Mouse (Mus musculus) left cerebral cortex, adult 2 months (tissue): ENCODE data around the gene Ebpl. TPM values are rescaled to one million over a fixed set of nuclear protein-coding genes. Genes with fewer than 3 reads are reported as not detected.

Source experiments
- DNase-seq, 2 experiments: peaks; one replicate each; pipeline ENCODE4 v3.0.0; 2021 to 2022; ENCODE audit warnings: low spot score in 2 of 2, mixed read lengths in 1 of 2; ENCODE audit errors: extremely low spot score in 1 of 2
- H3K27ac ChIP-seq: fragments of 200-600 bp; 2 replicates; pipeline ENCODE4 v1.8.1; 2022
- H3K4me3 ChIP-seq: fragments of 200-600 bp; 2 replicates; pipeline ENCODE4 v1.8.1; 2022
- CTCF ChIP-seq: fragments of 200-600 bp; IDR thresholded peaks from 2 replicates; pipeline ENCODE4 v1.8.1; 2022; ENCODE audit warnings: antibody characterized with exemption, mild to moderate bottlenecking, moderate library complexity
- intact Hi-C: fragments of 180-260 bp; cut with DNase I; formaldehyde crosslinking; loops from one replicate; pipeline ENCODE4 v1.15.1; 2025
- total RNA-seq, 2 experiments: library from RNA; stranded (reverse); gene quantifications; 2 replicates each; pipeline ENCODE4 v1.2.3; 2021

Gene Ebpl
- total RNA-seq, 2 experiments from 2014 or later = 3.9 to 4.3 TPM

DNA sequence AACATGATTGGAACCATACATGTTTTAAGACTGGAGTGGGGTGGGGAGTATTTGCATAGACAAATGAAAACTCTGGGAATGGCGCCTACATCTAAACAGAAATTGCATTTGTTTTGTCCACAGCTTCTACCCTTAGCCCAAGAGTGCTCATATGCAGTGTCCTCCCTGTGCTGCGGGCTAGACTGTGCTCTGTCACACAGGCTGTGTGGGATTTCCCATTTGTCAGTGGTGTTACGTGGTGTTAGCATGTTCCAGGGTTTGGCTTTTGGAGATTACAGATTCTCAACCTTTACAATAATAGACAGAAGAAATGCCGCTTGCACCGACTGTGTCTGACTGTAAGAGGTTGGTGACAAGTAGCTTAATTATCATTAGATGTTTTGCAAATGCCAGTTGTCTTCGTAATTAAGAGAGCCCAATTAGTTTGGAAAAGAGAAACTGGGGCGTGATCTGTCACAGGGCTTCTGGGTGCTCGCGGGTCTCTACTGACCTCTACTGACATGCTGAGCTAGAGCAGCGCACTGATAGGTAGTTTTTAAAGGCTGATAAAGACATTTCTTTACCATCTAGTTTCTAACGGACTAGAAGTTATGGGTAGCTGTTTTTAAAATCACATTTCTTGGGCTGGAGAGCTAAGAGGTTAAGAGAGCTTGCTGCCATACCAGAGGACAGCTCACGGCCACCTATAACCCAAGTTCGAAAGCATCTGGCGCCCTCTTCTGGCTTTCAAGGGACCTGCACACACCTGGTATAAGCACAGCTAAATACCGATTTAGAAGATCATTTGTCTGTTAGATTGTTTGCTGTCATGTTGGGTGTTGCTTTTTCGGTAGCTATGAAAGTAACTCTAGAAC, 66.1 kb downstream of the Ebpl start:
- intact Hi-C loops = loop anchor here (1.0 to 5.0 kb wide), 3 partner anchors 52 to 495 kb away; partner anchors contain the start of gene Sacs

GRCm38 (mm10) chr14:61290664-61291063, 69.6 kb downstream of the Ebpl start:
- intact Hi-C loops = loop anchor here (5.0 kb wide), 1 partner anchor 153 kb away; the partner anchor contains the start of gene Sacs

More for the DNA sequence above, 66.1 kb downstream of the Ebpl start:
- Histone ChIP-seq H3K27ac (no peak overlapping the region), H3K4me3 (no peak overlapping the region)
- DNase-seq = peak; percentile 38 to 48
- TF ChIP-seq CTCF = peak; percentile 51; the same call in 1 of the 2 replicates

DNA sequence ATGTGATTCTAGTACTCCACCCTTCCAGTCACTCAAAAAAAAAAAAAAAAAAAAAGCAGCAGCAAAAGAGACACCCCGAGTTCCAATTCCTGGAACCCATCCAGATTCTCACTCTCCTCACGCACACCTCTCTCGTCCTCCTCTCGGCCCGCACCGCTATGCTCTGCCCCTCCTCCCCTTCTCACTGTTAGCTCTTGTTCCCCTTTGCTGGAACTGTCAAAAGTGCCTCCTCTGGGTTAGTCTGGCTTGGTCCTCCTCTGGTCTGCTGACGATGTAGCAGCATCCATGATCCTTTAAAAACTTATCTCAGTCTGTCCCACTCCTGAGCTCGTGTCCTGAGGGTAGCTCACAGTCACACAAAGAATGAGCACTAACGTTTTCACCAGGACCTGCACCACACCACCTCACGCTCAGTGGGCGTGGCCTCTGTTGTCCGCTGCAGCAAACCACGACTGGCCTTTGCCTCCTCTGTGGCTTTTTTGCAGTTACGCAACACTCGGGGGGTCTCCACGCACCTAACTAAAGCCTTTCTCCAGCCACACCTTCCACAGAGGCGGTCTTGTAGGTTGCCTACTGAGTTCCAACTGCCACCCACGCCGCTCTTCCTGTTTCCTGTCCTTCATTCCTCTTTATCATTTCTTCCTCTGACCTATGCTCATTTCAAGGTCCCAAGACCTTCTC, 71.5 kb downstream of the Ebpl start:
- Histone ChIP-seq H3K27ac (no peak overlapping the region), H3K4me3 (no peak overlapping the region)
- intact Hi-C loops = no loop called here
- TF ChIP-seq CTCF = no peak
- DNase-seq = no peak

More at GRCm38 (mm10) chr14:61290664-61291063, 69.6 kb downstream of the Ebpl start:
- H3K4me3 ChIP-seq = no peak overlapping the region
- no peak for TF ChIP-seq CTCF
- no peak for DNase-seq
- H3K27ac ChIP-seq = no peak overlapping the region

Other genes with a start within 250 kb of the Ebpl start
- gene Sacs, start 222.0 kb downstream of the Ebpl start, total RNA-seq = 10 to 100 TPM; 63.0 to 63.8 TPM
- gene Sgcg, start 101.9 kb downstream of the Ebpl start, total RNA-seq = under 1 TPM in 1 of 2 experiments, not detected in 1; 0.14 TPM
- under 1 TPM; 0.56 to 0.77 TPM for gene Arl11, start 50.7 kb downstream of the Ebpl start, total RNA-seq
- gene Kpna3, start 79.4 kb upstream of the Ebpl start, total RNA-seq = 10 to 100 TPM; 66.1 to 72.7 TPM
- 10 to 100 TPM; 44.3 to 45.3 TPM for gene Spryd7, start 196.4 kb upstream of the Ebpl start, total RNA-seq
- gene Trim13, start 237.8 kb upstream of the Ebpl start, total RNA-seq = 10 to 100 TPM in 1 of 2 experiments, 1 to 10 TPM in 1; 9.6 to 11.3 TPM
- gene Kcnrg, start 247.0 kb upstream of the Ebpl start, total RNA-seq = under 1 TPM; 0.57 to 0.77 TPM